Mouse (Mus musculus) lung, adult 18-20 months (tissue): Measurements from ENCODE around the gene 4930426L09Rik.

Experiments used
- DNase-seq, 2 experiments: peaks; one replicate each; pipeline ENCODE4 v3.0.0; 2022; ENCODE audit warnings: mixed read lengths in 2 of 2

Gene 4930426L09Rik

GRCm38 (mm10) chr2:18998054-18998478, at the start of gene 4930426L09Rik, which contains the start of gene Pip4k2a:
TSS of gene 4930426L09Rik (plus strand) at chr2:18998343.
TSS of gene Pip4k2a (minus strand) at chr2:18998126.
- DNase-seq: peak; percentile 92 to 94

GRCm38 (mm10) chr2:18948741-18949140, 49.4 kb upstream of the 4930426L09Rik start:
- no peak for DNase-seq

GRCm38 (mm10) chr2:18950758-18951157, 47.4 kb upstream of the 4930426L09Rik start:
- DNase-seq: no peak

GRCm38 (mm10) chr2:18952102-18952673, 46.0 kb upstream of the 4930426L09Rik start:
- DNase-seq: no peak

- DNase-seq: no peak
These were observed 43.7 kb upstream of the 4930426L09Rik start for GRCm38 (mm10) chr2:18954422-18954821.

- DNase-seq: no peak
These were observed 43.1 kb upstream of the 4930426L09Rik start for GRCm38 (mm10) chr2:18955022-18955421.

GRCm38 (mm10) chr2:18955671-18956070, 42.5 kb upstream of the 4930426L09Rik start:
- no peak for DNase-seq

- no peak for DNase-seq
These were observed 41.7 kb upstream of the 4930426L09Rik start for GRCm38 (mm10) chr2:18956424-18956823.

- no peak for DNase-seq
These were observed 41.2 kb upstream of the 4930426L09Rik start for GRCm38 (mm10) chr2:18956945-18957344.

GRCm38 (mm10) chr2:18957459-18957858, 40.7 kb upstream of the 4930426L09Rik start:
- DNase-seq: no peak

- DNase-seq: no peak
These were observed 40.1 kb upstream of the 4930426L09Rik start for GRCm38 (mm10) chr2:18958044-18958443.

- DNase-seq: no peak
These were observed 39.6 kb upstream of the 4930426L09Rik start for GRCm38 (mm10) chr2:18958501-18958900.

- DNase-seq: no peak
These were observed 39.1 kb upstream of the 4930426L09Rik start for GRCm38 (mm10) chr2:18959008-18959407.

GRCm38 (mm10) chr2:18959558-18959957, 38.6 kb upstream of the 4930426L09Rik start:
- no peak for DNase-seq

GRCm38 (mm10) chr2:18960376-18960973, 37.7 kb upstream of the 4930426L09Rik start:
- DNase-seq: no peak

GRCm38 (mm10) chr2:18962502-18962901, 35.6 kb upstream of the 4930426L09Rik start:
- DNase-seq: no peak

- DNase-seq: no peak
These were observed 34.7 kb upstream of the 4930426L09Rik start for GRCm38 (mm10) chr2:18963286-18964040.

GRCm38 (mm10) chr2:18965108-18965507, 33.0 kb upstream of the 4930426L09Rik start:
- no peak for DNase-seq

- no peak for DNase-seq
These were observed 32.2 kb upstream of the 4930426L09Rik start for GRCm38 (mm10) chr2:18965950-18966349.

GRCm38 (mm10) chr2:18966566-18966965, 31.6 kb upstream of the 4930426L09Rik start:
- DNase-seq: no peak

- DNase-seq: no peak
These were observed 30.6 kb upstream of the 4930426L09Rik start for GRCm38 (mm10) chr2:18967451-18968063.

GRCm38 (mm10) chr2:18969066-18969681, 29.0 kb upstream of the 4930426L09Rik start:
- DNase-seq: no peak

GRCm38 (mm10) chr2:18970461-18970860, 27.7 kb upstream of the 4930426L09Rik start:
- no peak for DNase-seq
